Mouse (Mus musculus): Measurements from ENCODE around the gene Ifi213. TPM values are rescaled to one million over a fixed set of nuclear protein-coding genes. Genes with fewer than 3 reads are reported as not detected.

Ifi213 gene
- 138 TPM for total RNA-seq (2023)

GRCm38 (mm10) chr1:173598838-173599494 lies at the start of gene Ifi213:
Ifi213 (minus strand) TSS chr1:173599274.

GRCm38 (mm10) chr1:173630622-173631021 lies 31.5 kb upstream of the Ifi213 start, which contains the start of gene Ifi209:
Ifi209 (plus strand) TSS chr1:173630917.

GRCm38 (mm10) chr1:173535791-173536190 lies 63.3 kb downstream of the Ifi213 start, which contains the start of gene Ifi214:
Ifi214 (minus strand) TSS chr1:173535957.

Other genes with a start within 250 kb of the Ifi213 start
- gene Aim2, start 248.4 kb downstream of the Ifi213 start, total RNA-seq (2023): 46.2 TPM
- gene Cadm3, start 231.6 kb downstream of the Ifi213 start, total RNA-seq (2023): 0.62 TPM
- 108 TPM for gene Ifi206, start 108.2 kb downstream of the Ifi213 start, total RNA-seq (2023)
- gene Ifi214, start 63.3 kb downstream of the Ifi213 start, total RNA-seq (2023): 28.9 TPM
- gene Ifi209, start 31.6 kb upstream of the Ifi213 start, total RNA-seq (2023): 125 TPM
- 111 TPM for gene Ifi208, start 74.4 kb upstream of the Ifi213 start, total RNA-seq (2023)
- 2.2 TPM for gene Ifi207, start 142.5 kb upstream of the Ifi213 start, total RNA-seq (2023)
- gene Ifi204, start 167.7 kb upstream of the Ifi213 start, total RNA-seq (2023): 6.3 TPM